Mouse (Mus musculus) small intestine, adult 10 weeks (tissue): ENCODE measurements around the gene Klk1b3. TPM values are rescaled to one million over a fixed set of nuclear protein-coding genes. Genes with fewer than 3 reads are reported as not detected.

Experiments
- polyA plus RNA-seq: library from polyadenylated mRNA; stranded (reverse); fragments of 350-450 nt; fragmentation: Illumina TruSeq; extraction: RNeasy Lipid Tissue Mini Kit (QIAGEN cat#74804); gene quantifications from one replicate; pipeline ENCODE4 v1.2.3, GENCODE M21; 2014; ENCODE audit warnings: low replicate concordance

Gene Klk1b3
- not detected for polyA plus RNA-seq

DNA sequence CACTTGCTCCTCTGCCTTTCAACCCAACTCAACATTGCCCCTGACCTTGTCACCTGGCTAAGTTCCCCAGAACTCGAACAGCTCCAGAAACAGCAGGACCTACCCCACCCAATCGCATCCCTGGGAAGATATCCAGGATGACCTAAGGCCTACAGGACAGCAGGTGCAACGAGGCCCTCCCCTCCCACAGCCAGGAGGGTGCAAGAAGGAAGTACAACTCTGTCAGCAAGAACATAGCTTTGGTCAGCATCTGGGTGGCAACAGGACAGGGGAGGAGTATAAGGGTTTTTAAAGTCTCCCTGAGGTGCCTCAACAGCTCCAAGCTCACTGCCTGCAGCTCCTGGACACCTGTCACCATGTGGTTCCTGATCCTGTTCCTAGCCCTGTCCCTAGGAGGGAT, at the start of gene Klk1b3:
Gene Klk1b3, plus strand, starts transcription at position 301 of the 400 bp plus-strand sequence.

DNA sequence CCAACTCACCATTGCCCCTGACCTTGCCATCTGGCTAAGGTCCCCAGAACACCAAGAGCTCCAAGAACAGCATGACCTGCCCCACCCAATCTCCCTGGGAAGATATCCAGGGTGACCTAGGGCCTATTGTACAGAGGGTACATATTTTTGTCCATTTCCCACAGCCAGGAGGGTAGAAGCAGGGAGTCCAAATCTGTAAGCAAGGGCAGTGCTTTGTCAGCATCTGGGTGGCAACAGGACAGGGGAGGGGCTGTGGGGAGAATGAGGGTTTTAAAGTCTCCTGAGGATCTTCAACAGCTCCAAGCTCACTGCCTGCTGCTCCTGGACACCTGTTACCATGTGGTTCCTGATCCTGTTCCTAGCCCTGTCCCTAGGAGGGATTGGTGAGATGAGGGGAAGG, 10.1 kb upstream of the Klk1b3 start, which contains the start of gene Klk1b24:
Gene Klk1b24, plus strand, starts transcription at position 301 of the 400 bp plus-strand sequence.

GRCm38 (mm10) chr7:44207135-44207534, 9.1 kb downstream of the Klk1b3 start, which contains the start of gene Klk1b4:
Gene Klk1b4 (plus strand): TSS chr7:44207435.

DNA sequence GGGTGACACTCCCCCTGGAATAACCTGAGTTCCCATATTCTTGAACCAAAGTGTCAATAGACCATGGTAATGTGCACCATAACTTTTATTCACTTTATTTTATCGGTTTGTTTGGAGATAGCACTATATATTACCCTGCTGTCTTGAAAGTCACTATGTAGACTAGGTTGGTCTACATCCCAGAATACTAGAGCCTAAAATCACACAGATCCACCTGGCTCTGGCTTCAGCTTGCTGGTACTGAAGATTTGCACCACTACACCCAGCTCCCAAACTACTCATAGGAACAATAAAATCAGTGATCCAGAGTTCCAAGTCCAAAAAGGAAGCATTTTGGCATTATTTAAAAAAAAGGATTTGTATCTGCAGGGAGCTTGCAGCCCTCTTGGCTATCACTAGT, 17.7 kb downstream of the Klk1b3 start, which contains the start of gene Klk1b5:
Gene Klk1b5, plus strand, starts transcription at position 301 of the 400 bp plus-strand sequence.

GRCm38 (mm10) chr7:44225076-44225475, 27.1 kb downstream of the Klk1b3 start, which contains the start of gene Klk1:
Gene Klk1 (plus strand): TSS chr7:44225360.

GRCm38 (mm10) chr7:44235909-44236308, 37.9 kb downstream of the Klk1b3 start, which contains the start of gene Gm36864:
Gene Gm36864 (plus strand): TSS chr7:44236177.

GRCm38 (mm10) chr7:44246055-44246983, 48.3 kb downstream of the Klk1b3 start, which contains the start of the genes 1700028J19Rik and 2410002F23Rik:
Gene 1700028J19Rik (minus strand): TSS chr7:44246695.
Gene 2410002F23Rik (plus strand): TSS chr7:44246722.

Other genes starting within 250 kb of the Klk1b3 start
- gene Klk1b8, start 247.5 kb upstream of the Klk1b3 start, polyA plus RNA-seq: not detected
- gene Klk1b1, start 231.4 kb upstream of the Klk1b3 start, polyA plus RNA-seq: not detected
- gene Klk1b9, start 222.1 kb upstream of the Klk1b3 start, polyA plus RNA-seq: not detected
- gene Klk1b11, start 202.3 kb upstream of the Klk1b3 start, polyA plus RNA-seq: not detected
- not detected for gene Klk1b26, start 186.0 kb upstream of the Klk1b3 start, polyA plus RNA-seq
- not detected for gene Klk1b27, start 145.9 kb upstream of the Klk1b3 start, polyA plus RNA-seq
- not detected for gene Klk1b21, start 95.9 kb upstream of the Klk1b3 start, polyA plus RNA-seq
- gene Klk1b22, start 85.5 kb upstream of the Klk1b3 start, polyA plus RNA-seq: not detected
- not detected for gene Klk1b16, start 61.4 kb upstream of the Klk1b3 start, polyA plus RNA-seq
- gene Klk1b24, start 10.0 kb upstream of the Klk1b3 start, polyA plus RNA-seq: not detected
- not detected for gene Klk1b4, start 9.2 kb downstream of the Klk1b3 start, polyA plus RNA-seq
- gene Klk1b5, start 17.8 kb downstream of the Klk1b3 start, polyA plus RNA-seq: 0.71 TPM
- gene Klk1, start 27.2 kb downstream of the Klk1b3 start, polyA plus RNA-seq: 65.0 TPM
- not detected for gene Gm36864, start 38.0 kb downstream of the Klk1b3 start, polyA plus RNA-seq
- gene 1700028J19Rik, start 48.5 kb downstream of the Klk1b3 start, polyA plus RNA-seq: 0.63 TPM
- 39.8 TPM for gene 2410002F23Rik, start 48.5 kb downstream of the Klk1b3 start, polyA plus RNA-seq
- gene Acp4, start 59.2 kb downstream of the Klk1b3 start, polyA plus RNA-seq: not detected
- gene Gm15517, start 63.3 kb downstream of the Klk1b3 start, polyA plus RNA-seq: not detected
- 0.30 TPM for gene Clec11a, start 108.7 kb downstream of the Klk1b3 start, polyA plus RNA-seq
- gene Shank1, start 112.1 kb downstream of the Klk1b3 start, polyA plus RNA-seq: 0.04 TPM
- gene Syt3, start 185.9 kb downstream of the Klk1b3 start, polyA plus RNA-seq: not detected
- gene 1700008O03Rik, start 187.6 kb downstream of the Klk1b3 start, polyA plus RNA-seq: not detected
- gene Lrrc4b, start 230.8 kb downstream of the Klk1b3 start, polyA plus RNA-seq: not detected